Comparison of ENCODE assay signal across 8 mouse cellular contexts in the genomic region with DNA sequence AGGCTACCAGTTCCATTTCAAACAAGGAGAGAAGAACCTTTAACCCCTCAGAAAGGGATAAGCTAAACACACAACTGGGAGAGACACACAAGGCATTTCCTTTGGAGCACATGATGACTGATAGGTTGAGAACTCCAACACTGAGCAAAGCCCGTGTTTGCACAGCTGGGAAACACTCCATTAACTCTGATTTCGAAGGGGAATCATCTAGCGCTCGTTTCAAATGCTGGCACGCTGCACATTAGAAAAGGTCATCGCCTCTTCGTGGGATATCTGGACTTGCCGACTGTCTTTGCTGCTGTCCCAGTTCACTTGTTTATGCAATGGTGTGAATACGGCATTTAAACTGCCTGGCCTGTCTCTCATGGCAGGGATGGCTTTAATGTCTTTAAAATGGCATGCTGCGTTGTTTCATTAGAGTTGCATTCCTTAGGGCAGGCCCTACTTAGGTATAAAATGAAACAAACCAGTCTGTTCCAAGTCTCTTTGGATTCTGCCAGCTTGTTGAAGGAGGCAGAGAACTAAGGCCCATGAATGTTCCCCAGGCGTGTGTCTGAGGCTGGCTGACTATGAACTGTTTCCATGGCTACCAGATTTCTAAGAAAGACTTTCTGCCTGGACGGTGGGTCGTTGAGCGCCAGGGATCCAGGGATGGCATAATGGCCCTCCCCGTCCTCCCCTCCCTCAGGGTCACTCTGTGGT.
DNase-seq lines count a peak whose midpoint lies in the region; ATAC-seq lines count a peak whose summit lies in the region.

No protein-coding gene starts in this region.

- no peak for ATAC-seq in heart, embryonic 16.5 days (replicated peaks; ENCODE audit: extremely low read depth, insufficient read depth, low FRiP score)
- ATAC-seq in monocyte, adult 5-6 weeks (replicated peaks; ENCODE audit: insufficient number of reproducible peaks, low FRiP score, low TSS enrichment, poor library complexity, severe bottlenecking): no peak
- no peak for ATAC-seq in erythroid progenitor cell, adult 5-6 weeks (replicated peaks; ENCODE audit: low FRiP score, poor library complexity, severe bottlenecking)

- WGBS in heart, embryonic 16.5 days: 31% methylated on average over 15 of the region's 15 CpGs
- WGBS in limb, embryonic 10.5 days: 58% methylated on average over 15 of the region's 15 CpGs

- peak; percentile 25 for DNase-seq in right cerebral cortex, adult 18-20 months
- no peak for DNase-seq in right cerebral cortex, postnatal 14 days
- no peak for DNase-seq in limb, embryonic 10.5 days (ENCODE audit: low spot score)
- DNase-seq in retina, embryonic 14.5 days (ENCODE audit: low spot score): peak; percentile 47
- DNase-seq in gastrocnemius, postnatal 14 days: no peak

- H3K4me1 ChIP-seq in heart, embryonic 16.5 days (ENCODE audit: control insufficient read depth, insufficient read depth, low read length): peaks cover 6% of the 10 kb centered on the region; the same call in 1 of the 2 replicates
- peaks cover 10% of the 10 kb centered on the region for H3K4me1 ChIP-seq in limb, embryonic 10.5 days

- H3K4me3 ChIP-seq in heart, embryonic 16.5 days (ENCODE audit: low read length): no peak overlapping the region
- H3K4me3 ChIP-seq in limb, embryonic 10.5 days: no peak overlapping the region

- intact Hi-C loops in gastrocnemius, postnatal 14 days (cut with DNase I; ENCODE audit: low total_unique reads): no loop called here

- no peaks in the 10 kb centered on the region for H3K36me3 ChIP-seq in heart, embryonic 16.5 days (ENCODE audit: control insufficient read depth, insufficient read depth)
- H3K36me3 ChIP-seq in limb, embryonic 10.5 days: no peaks in the 10 kb centered on the region

- H3K4me2 ChIP-seq in heart, embryonic 16.5 days (ENCODE audit: low read depth, low read length): peak overlapping the region; percentile 32

- H3K27ac ChIP-seq in heart, embryonic 16.5 days (ENCODE audit: low read length): no peak overlapping the region; the same call in 1 of the 2 replicates
- 0 out of 2 replicates have a peak overlapping the region, but pooled peaks have one; percentile 9 for H3K27ac ChIP-seq in limb, embryonic 10.5 days

- H3K27me3 ChIP-seq in heart, embryonic 16.5 days (ENCODE audit: control insufficient read depth, insufficient read depth, low read length): no peaks in the 10 kb centered on the region
- H3K27me3 ChIP-seq in limb, embryonic 10.5 days (ENCODE audit: low read depth, poor library complexity, severe bottlenecking): no peaks in the 10 kb centered on the region

- H3K9me3 ChIP-seq in heart, embryonic 16.5 days (replicated peaks; ENCODE audit: control insufficient read depth, low read length): no peaks in the 10 kb centered on the region
- no peaks in the 10 kb centered on the region for H3K9me3 ChIP-seq in limb, embryonic 10.5 days (replicated peaks)

- H3K9ac ChIP-seq in heart, embryonic 16.5 days (ENCODE audit: low read length): no peak overlapping the region

Comparison
In these comparisons a context has a peak if more than half of its experiments do, and no peak if none do; other contexts are left out.
1. DNase-seq: peak in right cerebral cortex, adult 18-20 months (single experiment) and retina, embryonic 14.5 days (single experiment); none in right cerebral cortex, postnatal 14 days (single experiment), limb, embryonic 10.5 days (single experiment) and gastrocnemius, postnatal 14 days (single experiment).